Mouse (Mus musculus) neural tube, embryonic 13.5 days (tissue): ENCODE data around the gene Hmgcl. TPM values are rescaled to one million over a fixed set of nuclear protein-coding genes. Genes with fewer than 3 reads are reported as not detected.
"Not testable (repeated sequence)": the region's sequence is repeated elsewhere in the genome, so short reads cannot be mapped to it uniquely, and the experiment has no call there.

Experiments
- ATAC-seq: fragments of 200-750 bp; cut with Nextera tagmentation; 2 replicates; pipeline ENCODE4 v1.8.0; 2017; ENCODE audit warnings: low read depth, mild to moderate bottlenecking, moderate TSS enrichment, moderate library complexity
- H3K27ac ChIP-seq: fragments of 300-500 bp; sonication (generic); replicated peaks from 2 replicates; pipeline ENCODE4 v1.5.1; 2015; ENCODE audit warnings: moderate library complexity, mild to moderate bottlenecking, inconsistent platforms
- H3K27me3 ChIP-seq: fragments of 300-500 bp; sonication (generic); 2 replicates; pipeline ENCODE4 v1.6.1; 2015; ENCODE audit warnings: mild to moderate bottlenecking, inconsistent platforms
- H3K36me3 ChIP-seq: fragments of 300-500 bp; sonication (generic); 2 replicates; pipeline ENCODE4 v1.6.1; 2015; ENCODE audit warnings: mild to moderate bottlenecking, inconsistent platforms
- H3K4me1 ChIP-seq: fragments of 300-500 bp; sonication (generic); replicated peaks from 2 replicates; pipeline ENCODE4 v1.6.1; 2015; ENCODE audit warnings: inconsistent platforms
- H3K4me2 ChIP-seq: fragments of 300-500 bp; sonication (generic); 2 replicates; pipeline ENCODE4 v1.6.1; 2015; ENCODE audit warnings: inconsistent platforms, mild to moderate bottlenecking, moderate library complexity
- H3K4me3 ChIP-seq: fragments of 300-500 bp; sonication (generic); 2 replicates; pipeline ENCODE4 v1.5.1; 2015; ENCODE audit warnings: mild to moderate bottlenecking, inconsistent platforms
- H3K9ac ChIP-seq: fragments of 300-500 bp; sonication (generic); 2 replicates; pipeline ENCODE4 v1.6.1; 2015; ENCODE audit warnings: moderate library complexity, mild to moderate bottlenecking, inconsistent platforms
- H3K9me3 ChIP-seq: fragments of 300-500 bp; sonication (generic); 2 replicates; pipeline ENCODE4 v1.6.1; 2016; ENCODE audit warnings: inconsistent platforms
- WGBS: fragments of 180-500 bp; shearing (Covaris S2); methylation state at CpG from one replicate; pipeline ENCODE4 v1.1.7; 2015; 5-methylcytosine and 5-hydroxymethylcytosine counted together
- polyA plus RNA-seq: library from polyadenylated mRNA; unstranded; fragments of >200 nt; fragmentation: Nextera tagmentation; extraction: Ambion mirVana; gene quantifications from 2 replicates; pipeline ENCODE4 v1.2.1, GENCODE M21; 2015

Hmgcl gene
- polyA plus RNA-seq, 1 experiment from 2014 or later, result 59.6 TPM

- H3K9me3 ChIP-seq, result no peaks in the 10 kb centered on the region
- H3K4me1 ChIP-seq, result no peaks in the 10 kb centered on the region
- no peaks in the 10 kb centered on the region for H3K27me3 ChIP-seq
- no peak overlapping the region for H3K9ac ChIP-seq
- H3K4me3 ChIP-seq, result no peak overlapping the region
- no peak overlapping the region for H3K4me2 ChIP-seq
- WGBS, result 96% methylated on average over 9 of the region's 9 CpGs
- peaks cover 51% of the 10 kb centered on the region for H3K36me3 ChIP-seq
- no peak overlapping the region for H3K27ac ChIP-seq
- ATAC-seq, result no peak
Observed at GRCm38 (mm10) chr4:135929828-135930227, 16.4 kb upstream of the Hmgcl start.

- Histone ChIP-seq H3K27me3 (no peaks in the 10 kb centered on the region), H3K4me2 (no peak overlapping the region), H3K36me3 (peaks cover 51% of the 10 kb centered on the region), H3K9me3 (no peaks in the 10 kb centered on the region), H3K4me1 (no peaks in the 10 kb centered on the region), H3K4me3 (no peak overlapping the region), H3K27ac (no peak overlapping the region), H3K9ac (no peak overlapping the region)
- WGBS, result 94% methylated on average over 8 of the region's 8 CpGs
- ATAC-seq, result no peak
Observed at GRCm38 (mm10) chr4:135930239-135930638, 16.0 kb upstream of the Hmgcl start.

- ATAC-seq, result no peak
- Histone ChIP-seq H3K27ac (no peak overlapping the region), H3K4me3 (no peak overlapping the region), H3K36me3 (peaks cover 44% of the 10 kb centered on the region), H3K4me1 (no peaks in the 10 kb centered on the region), H3K27me3 (no peaks in the 10 kb centered on the region), H3K4me2 (no peak overlapping the region), H3K9me3 (no peaks in the 10 kb centered on the region), H3K9ac (no peak overlapping the region)
- 66% methylated on average over 5 of the region's 5 CpGs for WGBS
Observed at GRCm38 (mm10) chr4:135931832-135932231, 14.4 kb upstream of the Hmgcl start.

- Histone ChIP-seq H3K9me3 (no peaks in the 10 kb centered on the region), H3K9ac (0 out of 2 replicates have a peak overlapping the region, but pooled peaks have one; percentile 38), H3K4me3 (no peak overlapping the region), H3K4me1 (no peaks in the 10 kb centered on the region), H3K27ac (no peak overlapping the region), H3K27me3 (no peaks in the 10 kb centered on the region), H3K36me3 (peaks cover 65% of the 10 kb centered on the region), H3K4me2 (no peak overlapping the region)
- ATAC-seq, result no peak
- 51% methylated on average over 12 of the region's 12 CpGs for WGBS
Observed at GRCm38 (mm10) chr4:135934708-135935500, 11.3 kb upstream of the Hmgcl start.

GRCm38 (mm10) chr4:135935502-135935901 is 10.7 kb upstream of the Hmgcl start:
- no peaks in the 10 kb centered on the region for H3K4me1 ChIP-seq
- H3K36me3 ChIP-seq, result peaks cover 64% of the 10 kb centered on the region
- ATAC-seq, result no peak
- 73% methylated on average over 5 of the region's 5 CpGs for WGBS
- no peaks in the 10 kb centered on the region for H3K9me3 ChIP-seq
- no peak overlapping the region for H3K4me3 ChIP-seq
- no peaks in the 10 kb centered on the region for H3K27me3 ChIP-seq
- H3K9ac ChIP-seq, result 0 out of 2 replicates have a peak overlapping the region, but pooled peaks have one; percentile 38
- no peak overlapping the region for H3K27ac ChIP-seq
- H3K4me2 ChIP-seq, result no peak overlapping the region

GRCm38 (mm10) chr4:135938858-135939257 is 7.4 kb upstream of the Hmgcl start:
- WGBS, result 82% methylated on average over 7 of the region's 7 CpGs
- no peak overlapping the region for H3K9ac ChIP-seq
- no peaks in the 10 kb centered on the region for H3K9me3 ChIP-seq
- no peak for ATAC-seq
- H3K4me3 ChIP-seq, result no peak overlapping the region
- H3K27me3 ChIP-seq, result no peaks in the 10 kb centered on the region
- H3K4me1 ChIP-seq, result no peaks in the 10 kb centered on the region
- H3K4me2 ChIP-seq, result no peak overlapping the region
- H3K27ac ChIP-seq, result no peak overlapping the region
- H3K36me3 ChIP-seq, result peaks cover 49% of the 10 kb centered on the region

- H3K27ac ChIP-seq, H3K9ac ChIP-seq, H3K9me3 ChIP-seq, H3K4me3 ChIP-seq, H3K27me3 ChIP-seq, ATAC-seq, H3K4me2 ChIP-seq, H3K4me1 ChIP-seq: not testable (repeated sequence)
- WGBS, result 83% methylated on average over 8 of the region's 8 CpGs
- H3K36me3 ChIP-seq, result peaks cover 44% of the 10 kb centered on the region
Observed at GRCm38 (mm10) chr4:135941026-135941425, 5.2 kb upstream of the Hmgcl start.

GRCm38 (mm10) chr4:135942193-135942592 is 4.1 kb upstream of the Hmgcl start:
- Histone ChIP-seq H3K27me3 (no peaks in the 10 kb centered on the region), H3K9ac (no peak overlapping the region), H3K4me2 (no peak overlapping the region), H3K27ac (no peak overlapping the region), H3K4me1 (peaks cover 10% of the 10 kb centered on the region), H3K4me3 (no peak overlapping the region), H3K9me3 (no peaks in the 10 kb centered on the region), H3K36me3 (peaks cover 35% of the 10 kb centered on the region)
- ATAC-seq, result no peak
- WGBS, result 92% methylated on average over 6 of the region's 6 CpGs

GRCm38 (mm10) chr4:135943389-135943788 is 2.9 kb upstream of the Hmgcl start:
- Histone ChIP-seq H3K4me2 (no peak overlapping the region), H3K9me3 (no peaks in the 10 kb centered on the region), H3K9ac (0 out of 2 replicates have a peak overlapping the region, but pooled peaks have one; percentile 38), H3K27ac (no peak overlapping the region), H3K4me3 (no peak overlapping the region), H3K36me3 (peaks cover 28% of the 10 kb centered on the region), H3K27me3 (no peaks in the 10 kb centered on the region), H3K4me1 (peaks cover 22% of the 10 kb centered on the region)
- ATAC-seq, result no peak
- 64% methylated on average over 4 of the region's 4 CpGs for WGBS

- peak overlapping the region; percentile 79 for H3K27ac ChIP-seq
- no peaks in the 10 kb centered on the region for H3K27me3 ChIP-seq
- H3K4me1 ChIP-seq, result peaks cover 33% of the 10 kb centered on the region
- peaks cover 9% of the 10 kb centered on the region for H3K36me3 ChIP-seq
- H3K9ac ChIP-seq, result peak overlapping the region; percentile 83
- peak overlapping the region; percentile 86 for H3K4me2 ChIP-seq
- ATAC-seq, result peak; percentile 22
- H3K4me3 ChIP-seq, result peak overlapping the region; percentile 83
- 68% methylated on average over 10 of the region's 10 CpGs for whole genome bisulfite sequencing
- no peaks in the 10 kb centered on the region for H3K9me3 ChIP-seq
Observed at GRCm38 (mm10) chr4:135945706-135946105, 542 bp upstream of the Hmgcl start.

- no peaks in the 10 kb centered on the region for H3K27me3 ChIP-seq
- peak; percentile 66 for ATAC-seq
- peak overlapping the region; percentile 83 for H3K9ac ChIP-seq
- WGBS, result 1% methylated on average over 28 of the region's 28 CpGs
- H3K36me3 ChIP-seq, result peaks cover 14% of the 10 kb centered on the region
- peak overlapping the region; percentile 79 for H3K27ac ChIP-seq
- H3K9me3 ChIP-seq, result 0 out of 2 replicates have a peak, but pooled peaks cover 4% of the 10 kb centered on the region
- peaks cover 33% of the 10 kb centered on the region for H3K4me1 ChIP-seq
- H3K4me3 ChIP-seq, result peak overlapping the region; percentile 83
- H3K4me2 ChIP-seq, result peak overlapping the region; percentile 86
Observed at GRCm38 (mm10) chr4:135946659-135947301, 532 bp downstream of the Hmgcl start.

GRCm38 (mm10) chr4:135948142-135948541 is 1.9 kb downstream of the Hmgcl start:
- Histone ChIP-seq H3K27me3 (no peaks in the 10 kb centered on the region), H3K4me3 (no peak overlapping the region), H3K36me3 (peaks cover 23% of the 10 kb centered on the region), H3K4me1 (peaks cover 33% of the 10 kb centered on the region), H3K9ac (no peak overlapping the region), H3K27ac (no peak overlapping the region), H3K9me3 (0 out of 2 replicates have a peak, but pooled peaks cover 4% of the 10 kb centered on the region), H3K4me2 (no peak overlapping the region)
- ATAC-seq, result no peak
- WGBS, result 93% methylated on average over 8 of the region's 8 CpGs
